Mouse (Mus musculus): ENCODE measurements around the gene Cfl1.

Cfl1 gene

DNA sequence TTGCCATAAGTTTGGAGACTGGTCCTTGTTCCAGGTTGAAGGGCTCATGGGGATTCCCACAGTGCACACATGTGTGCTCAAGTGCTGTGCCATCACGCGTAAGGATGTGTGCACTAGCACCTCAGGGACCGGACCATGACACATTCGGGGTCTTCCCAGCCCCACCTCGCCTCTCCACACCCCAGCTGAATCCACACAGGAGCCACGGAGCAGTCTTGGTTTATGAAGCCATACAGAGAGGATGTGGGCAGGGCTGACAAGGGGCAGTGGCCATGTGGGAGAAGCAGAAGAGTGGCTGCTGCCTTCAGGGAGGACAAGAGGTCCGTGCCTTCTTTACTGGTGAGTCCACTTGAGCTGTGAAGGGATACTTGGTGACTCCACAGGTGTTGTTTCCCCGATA, 25.2 kb upstream of the Cfl1 start:
- no peak for DNase-seq (ENCODE audit: low spot score)

DNA sequence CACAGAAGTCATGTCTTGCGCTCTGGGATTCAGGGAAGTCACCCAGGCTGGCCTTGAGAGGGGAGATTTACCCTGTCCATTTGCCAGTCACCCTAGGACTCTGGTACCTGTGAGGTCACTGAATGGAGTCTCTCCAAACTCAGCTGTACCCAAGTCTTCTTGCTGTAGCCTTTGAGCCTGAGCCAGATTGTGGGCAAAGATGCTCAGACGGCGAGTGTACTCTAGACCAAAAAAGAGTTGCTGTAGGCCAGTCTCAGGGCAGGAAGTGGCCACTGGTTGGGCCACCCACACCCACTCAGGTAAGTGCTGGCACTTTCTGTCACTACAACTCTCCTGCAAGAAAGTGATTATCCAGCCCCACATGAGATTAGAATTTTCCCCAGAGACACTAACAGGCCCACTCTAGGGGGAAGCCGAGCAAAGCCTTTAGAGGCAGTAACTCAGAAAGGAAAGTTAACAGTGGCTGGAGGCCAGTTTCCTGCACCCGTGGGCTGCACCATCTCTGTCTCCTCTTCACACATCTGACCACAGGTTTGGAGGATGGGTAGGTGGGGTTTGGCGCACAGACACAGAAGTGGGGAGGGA, 23.2 kb upstream of the Cfl1 start:
- DNase-seq (ENCODE audit: low spot score), result no peak

DNA sequence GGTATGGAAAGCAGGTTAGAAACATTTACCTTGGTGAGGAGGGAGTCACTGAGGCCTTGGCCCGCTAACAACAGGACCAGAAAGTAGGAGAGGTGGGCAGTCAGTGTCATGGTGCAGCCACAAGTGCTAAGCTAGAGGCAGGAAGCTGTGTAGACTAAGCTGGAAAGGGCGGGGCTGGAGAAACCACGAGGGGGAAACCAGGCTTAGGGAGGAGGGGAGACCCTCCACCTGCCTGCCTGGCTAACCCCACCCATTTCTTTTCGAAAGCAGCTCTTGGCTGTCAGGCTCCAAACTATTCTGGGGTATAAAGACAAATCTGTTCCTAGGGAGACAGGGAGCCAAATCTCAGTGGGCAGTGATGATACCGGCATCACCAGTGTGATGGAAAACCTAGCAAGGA, 21.9 kb upstream of the Cfl1 start, which contains the start of gene Ctsw:
Gene Ctsw (minus strand): TSS at position 134 of the 400 bp plus-strand sequence.
- no peak for DNase-seq (ENCODE audit: low spot score)

DNA sequence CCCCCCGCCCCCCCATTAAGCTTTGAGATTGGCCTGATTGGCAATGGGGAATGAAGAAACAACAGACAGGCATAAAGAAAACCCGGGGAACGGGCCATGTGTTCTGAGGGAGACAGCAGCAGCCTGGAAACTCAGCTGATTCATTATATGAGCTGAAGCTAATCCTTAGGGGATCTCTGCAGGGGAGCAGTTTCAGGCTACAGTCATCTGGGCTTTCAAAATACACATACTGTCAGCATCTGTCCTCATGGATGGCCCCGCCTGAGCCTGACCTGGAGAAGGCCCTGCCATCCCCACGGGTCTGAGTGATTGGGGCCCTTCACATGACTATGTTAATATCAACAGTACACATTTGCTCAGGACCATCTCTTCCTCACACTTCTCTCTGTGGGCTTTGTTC, 18.4 kb upstream of the Cfl1 start:
- no peak for DNase-seq (ENCODE audit: low spot score)

DNA sequence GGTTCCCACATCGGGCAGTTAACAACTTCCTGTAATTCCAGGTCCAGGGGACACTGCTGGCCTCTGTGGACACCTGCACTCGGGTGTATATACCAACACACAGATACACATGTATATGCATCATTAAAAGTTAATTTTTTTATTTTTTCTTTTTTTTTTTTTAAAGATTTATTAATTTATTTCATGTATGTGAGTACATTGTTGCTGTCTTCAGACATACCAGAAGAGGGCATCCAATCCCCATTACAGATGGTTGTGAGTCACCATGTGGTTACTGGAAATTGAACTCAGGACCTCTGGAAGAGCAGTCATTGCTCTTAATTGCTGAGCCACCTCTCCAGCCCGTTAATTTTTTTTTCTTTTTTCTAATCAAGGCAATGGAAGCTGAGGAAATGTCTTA, 17.4 kb upstream of the Cfl1 start:
- no peak for DNase-seq (ENCODE audit: low spot score)

DNA sequence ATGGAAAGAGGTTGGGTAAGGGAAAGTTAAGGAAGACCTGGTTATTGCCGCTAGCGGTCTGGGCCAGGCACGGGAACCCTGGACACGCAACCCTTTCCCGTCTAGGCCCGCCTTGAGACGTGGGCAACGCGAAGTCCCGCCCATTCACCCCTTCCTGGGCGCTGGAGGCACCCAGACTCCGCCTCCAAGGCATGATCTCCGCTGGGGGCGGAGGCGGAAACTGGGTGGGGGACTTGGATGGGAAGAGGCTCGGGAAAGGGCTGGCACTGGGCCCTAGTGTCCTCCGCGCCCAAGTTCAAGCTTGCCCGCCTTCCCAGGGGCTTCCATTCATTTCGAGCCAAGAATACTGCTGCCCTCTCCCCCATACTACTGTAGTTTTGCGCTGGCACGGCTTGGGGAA, 16.5 kb upstream of the Cfl1 start, which contains the start of gene Efemp2:
Gene Efemp2 (plus strand): TSS at position 235 of the 400 bp plus-strand sequence.
- DNase-seq (ENCODE audit: low spot score), result peak; percentile 88

DNA sequence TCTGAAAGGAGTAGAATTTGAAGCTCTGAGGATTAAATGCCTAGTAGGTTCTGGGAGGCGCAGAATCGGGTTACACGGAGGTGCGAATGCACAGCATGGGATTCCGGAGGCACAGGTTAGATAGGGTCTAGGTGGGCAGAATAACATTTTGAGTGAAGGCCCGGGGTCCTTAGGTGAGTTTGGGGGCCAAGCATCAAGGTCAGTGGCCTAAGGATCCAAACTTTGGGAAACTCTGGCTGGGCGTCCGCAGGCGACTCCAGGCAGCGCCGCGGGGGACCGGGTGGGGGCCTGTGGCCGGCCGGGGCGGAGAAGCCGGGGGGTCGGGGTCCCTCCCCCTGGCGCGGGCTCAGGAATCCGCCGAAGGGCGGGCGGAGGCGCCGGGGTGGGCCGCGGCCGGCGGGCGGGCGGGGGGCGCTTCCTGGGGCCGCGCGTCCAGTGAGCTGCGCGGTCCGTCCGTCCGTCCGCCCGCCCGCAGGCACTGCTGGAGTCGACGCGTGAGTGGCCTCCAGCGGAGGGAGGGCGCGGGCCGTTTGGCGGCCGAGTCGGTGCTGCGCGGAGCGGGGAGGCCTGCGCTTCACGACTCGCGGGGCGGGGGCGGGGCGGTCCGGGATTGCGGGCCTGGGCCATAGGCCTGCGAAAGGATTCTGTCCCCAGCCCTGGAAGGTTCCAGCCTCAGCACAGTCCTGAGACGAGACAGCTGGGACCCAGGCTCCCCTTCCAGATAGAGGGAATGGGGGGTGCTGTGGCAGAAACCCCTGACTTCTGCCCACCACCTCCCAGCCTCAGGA, 15.8 kb upstream of the Cfl1 start:
- DNase-seq (ENCODE audit: low spot score), result no peak

DNA sequence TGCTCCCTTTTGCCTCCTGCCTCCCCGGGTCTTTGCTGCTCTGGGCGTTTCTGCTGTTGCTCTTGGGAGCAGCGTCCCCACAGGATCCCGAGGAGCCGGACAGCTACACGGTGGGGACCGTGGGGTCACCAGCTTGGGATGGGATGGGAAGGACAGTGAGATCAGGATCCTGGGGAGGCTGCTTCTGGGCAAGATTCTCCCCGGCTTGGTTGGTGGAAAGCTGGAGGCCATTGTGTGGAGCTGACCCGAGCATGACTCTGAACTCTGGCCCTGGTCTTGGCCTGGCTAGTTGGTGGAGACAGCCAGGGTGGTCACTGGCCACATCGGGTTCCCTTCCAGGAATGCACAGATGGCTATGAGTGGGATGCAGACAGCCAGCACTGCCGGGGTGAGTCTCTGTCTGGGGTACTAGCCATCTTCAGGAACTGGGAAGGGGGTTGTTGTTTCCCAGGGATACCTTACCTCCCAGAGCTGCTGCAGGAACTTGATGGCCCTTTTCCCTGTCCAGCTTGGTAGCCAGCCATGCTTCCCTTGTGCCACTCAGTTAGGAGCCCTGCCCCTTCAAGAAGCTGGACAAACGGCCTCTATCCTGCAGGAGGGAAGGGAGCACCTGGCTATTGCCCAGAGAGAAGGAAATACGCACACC, 15.1 kb upstream of the Cfl1 start:
- no peak for DNase-seq (ENCODE audit: low spot score)

DNA sequence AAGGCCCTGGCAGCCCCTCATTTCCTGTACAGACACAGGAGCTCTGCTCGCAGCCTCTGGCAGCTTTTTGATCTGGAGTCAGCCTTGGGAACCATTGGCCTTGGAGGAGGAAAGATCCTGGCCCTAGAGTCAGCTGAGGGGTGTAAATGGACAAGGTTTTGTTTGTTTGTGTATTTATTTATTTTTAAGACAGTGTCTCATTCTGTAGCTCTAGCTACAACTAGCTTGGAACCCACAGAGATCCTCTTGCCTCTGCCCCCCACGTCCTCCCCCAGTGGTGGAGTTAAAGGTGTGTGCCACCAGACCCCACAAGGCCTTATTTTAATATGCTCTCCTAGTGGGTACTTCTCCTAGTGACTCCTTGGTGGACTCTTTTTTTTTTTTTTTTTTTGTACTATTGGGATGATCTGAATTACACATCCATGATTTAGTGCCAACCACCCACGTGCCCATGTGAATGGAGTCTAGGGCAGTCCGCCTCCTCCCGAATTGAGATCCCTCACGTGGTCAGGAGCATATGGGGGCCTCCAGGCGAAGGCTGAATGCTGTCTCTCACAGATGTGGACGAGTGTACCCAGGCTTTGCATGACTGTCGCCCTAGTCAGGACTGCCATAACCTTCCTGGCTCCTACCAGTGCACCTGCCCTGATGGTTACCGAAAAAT, 13.1 kb upstream of the Cfl1 start:
- no peak for DNase-seq (ENCODE audit: low spot score)

DNA sequence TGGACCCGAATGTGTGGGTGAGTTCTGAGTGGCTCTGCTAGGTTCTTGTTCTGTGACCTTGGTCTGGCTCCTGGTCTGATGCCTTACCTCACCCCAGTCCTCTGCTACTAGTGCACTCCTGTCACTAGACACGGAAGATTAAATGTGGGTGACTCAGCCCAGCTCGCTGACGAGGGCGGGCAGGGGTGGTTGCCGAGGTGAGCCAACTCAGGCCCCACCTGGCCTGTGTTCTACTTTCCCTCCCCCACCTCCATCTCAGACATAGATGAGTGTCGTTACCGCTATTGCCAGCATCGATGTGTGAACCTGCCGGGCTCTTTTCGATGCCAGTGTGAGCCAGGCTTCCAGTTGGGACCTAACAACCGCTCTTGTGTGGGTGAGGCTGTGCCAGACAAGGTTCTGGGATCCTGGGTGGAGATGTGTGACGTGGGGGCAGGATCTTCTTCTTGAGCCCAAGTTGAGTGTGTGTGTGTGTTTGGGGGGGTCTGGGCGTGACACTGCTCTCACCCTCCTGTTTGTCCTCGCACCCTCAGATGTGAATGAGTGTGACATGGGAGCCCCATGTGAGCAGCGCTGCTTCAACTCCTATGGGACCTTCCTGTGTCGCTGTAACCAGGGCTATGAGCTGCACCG, 12.5 kb upstream of the Cfl1 start:
- DNase-seq (ENCODE audit: low spot score), result no peak

DNA sequence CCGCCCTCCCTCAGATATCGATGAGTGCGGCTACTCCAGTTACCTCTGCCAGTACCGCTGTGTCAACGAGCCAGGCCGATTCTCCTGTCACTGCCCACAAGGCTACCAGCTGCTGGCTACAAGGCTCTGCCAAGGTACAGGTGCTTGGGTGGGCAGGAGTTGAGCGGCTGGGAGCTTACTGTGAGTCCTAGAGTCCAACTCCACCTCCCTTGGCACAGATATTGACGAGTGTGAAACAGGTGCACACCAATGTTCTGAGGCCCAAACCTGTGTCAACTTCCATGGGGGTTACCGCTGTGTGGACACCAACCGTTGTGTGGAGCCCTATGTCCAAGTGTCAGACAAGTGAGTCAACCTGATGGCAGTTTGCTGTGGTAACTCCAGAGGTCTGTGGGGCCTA, 10.2 kb upstream of the Cfl1 start:
- no peak for DNase-seq (ENCODE audit: low spot score)

DNA sequence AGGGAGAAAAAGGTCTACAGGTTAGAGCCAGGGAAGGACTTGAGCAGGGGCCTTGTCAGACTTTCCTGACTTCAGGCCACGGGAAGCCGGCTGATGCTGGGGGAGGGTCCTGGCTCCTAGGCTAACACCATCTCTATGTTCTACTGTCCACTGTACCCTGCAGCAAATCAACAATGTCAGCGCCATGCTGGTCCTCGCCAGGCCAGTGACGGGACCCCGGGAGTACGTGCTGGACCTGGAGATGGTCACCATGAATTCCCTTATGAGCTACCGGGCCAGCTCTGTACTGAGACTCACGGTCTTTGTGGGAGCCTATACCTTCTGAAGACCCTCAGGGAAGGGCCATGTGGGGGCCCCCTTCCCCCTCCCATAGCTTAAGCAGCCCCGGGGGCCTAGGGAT, 8.9 kb upstream of the Cfl1 start:
- no peak for DNase-seq (ENCODE audit: low spot score)

DNA sequence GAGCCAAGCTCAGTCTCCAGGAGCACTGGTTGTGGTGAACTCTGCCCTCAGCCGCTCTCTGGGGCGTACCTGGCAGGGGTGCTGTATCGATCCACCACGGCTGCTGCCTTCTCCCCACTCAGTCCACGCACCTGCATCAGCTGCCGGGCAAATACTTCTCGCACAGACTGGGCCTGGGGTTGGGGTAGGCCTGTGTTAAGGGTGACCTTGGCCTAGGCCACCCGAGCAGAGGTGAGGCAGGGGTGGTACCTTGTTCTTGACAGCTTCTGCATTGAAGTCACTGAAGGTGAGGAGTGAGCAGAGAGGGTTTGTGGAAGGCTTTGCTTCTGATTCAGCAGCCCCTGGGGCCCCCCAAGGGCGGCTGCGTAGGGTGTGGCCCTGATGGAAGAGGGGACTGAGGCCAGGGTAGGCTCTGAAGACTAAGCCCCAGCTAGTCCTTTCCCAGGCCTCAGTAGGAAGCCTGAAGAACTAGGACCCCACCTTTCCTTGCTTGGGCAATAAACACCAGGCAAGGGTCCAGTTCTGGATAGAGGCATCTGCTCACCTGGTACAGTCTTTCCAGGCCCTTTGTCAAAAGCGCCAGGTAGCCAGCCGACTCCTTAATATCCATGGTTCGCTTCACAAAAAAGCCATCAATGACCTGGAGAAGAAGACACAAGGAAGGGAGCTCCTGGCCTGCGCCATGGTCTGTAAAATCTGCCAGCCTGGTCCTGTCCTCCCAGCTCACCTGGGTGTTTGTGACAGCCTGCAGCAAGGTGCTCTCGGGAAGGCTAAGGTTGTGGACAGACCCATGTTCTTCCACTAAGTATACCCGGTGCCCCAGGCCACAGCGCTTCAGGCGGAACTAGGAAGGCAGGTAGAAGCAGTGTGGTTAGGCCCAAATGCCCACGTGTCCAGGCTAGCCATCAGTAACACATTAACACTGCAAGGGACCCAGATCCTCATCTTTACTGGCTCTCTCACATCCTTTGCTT, 6.6 kb upstream of the Cfl1 start:
- DNase-seq (ENCODE audit: low spot score), result no peak

DNA sequence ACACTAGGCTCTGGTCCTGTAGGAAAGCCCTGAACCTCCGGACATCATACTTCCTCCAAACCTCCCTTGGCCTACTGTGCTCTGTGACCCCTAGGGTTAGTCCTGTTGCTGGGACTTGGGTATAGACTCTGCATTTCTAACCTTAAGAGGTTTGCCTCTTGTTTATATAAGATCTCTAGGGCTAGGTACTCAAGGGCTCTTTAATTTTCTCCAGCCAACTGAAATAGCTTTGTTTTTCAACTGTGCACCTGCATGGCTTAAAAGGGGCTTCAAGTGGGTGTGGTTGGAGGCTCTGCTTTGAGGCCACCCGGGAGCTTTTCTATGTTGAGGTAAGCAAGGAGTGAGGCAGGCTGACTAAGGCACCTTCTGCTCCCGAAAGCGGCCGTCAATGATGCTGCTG, 5.8 kb upstream of the Cfl1 start:
- no peak for DNase-seq (ENCODE audit: low spot score)

DNA sequence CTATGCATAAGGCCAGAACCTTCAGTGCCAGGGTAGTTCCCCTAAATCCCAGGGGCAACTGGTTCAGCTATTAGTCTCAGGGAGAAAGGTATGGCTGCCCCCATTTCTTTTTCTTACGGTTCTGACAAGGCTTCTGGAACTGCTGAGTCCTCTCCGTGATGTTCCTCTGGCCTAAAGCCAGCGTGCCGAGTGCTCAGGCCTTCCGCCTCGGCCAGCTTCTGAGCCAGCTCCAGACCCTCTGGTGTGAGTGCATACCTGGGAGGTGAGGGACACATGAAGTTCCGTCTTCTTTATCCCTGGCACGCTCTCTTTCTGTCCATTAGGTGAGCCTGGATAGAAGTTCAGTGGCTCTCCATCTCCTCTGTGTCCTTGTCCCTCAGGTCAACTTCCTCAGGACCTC, 4.9 kb upstream of the Cfl1 start:
- DNase-seq (ENCODE audit: low spot score), result no peak

DNA sequence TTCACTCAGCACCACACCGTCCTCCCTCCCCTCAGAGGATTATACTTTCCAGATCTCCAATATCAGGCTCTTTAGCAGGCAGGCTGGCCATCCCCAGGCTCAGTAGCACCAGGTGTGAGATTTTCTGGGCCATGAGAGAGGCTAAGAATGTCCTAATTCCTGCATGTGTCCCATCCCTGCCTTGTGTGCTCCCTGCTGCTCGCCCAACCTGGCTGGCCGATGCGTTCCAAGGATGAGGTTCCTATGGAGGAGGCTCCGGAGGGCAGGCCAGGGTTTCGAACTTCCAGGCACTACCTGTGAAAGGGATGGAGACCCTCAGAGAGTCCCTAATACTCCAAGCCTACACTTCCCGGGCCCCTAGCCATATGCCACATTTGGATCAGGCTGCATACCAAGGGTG, 4.4 kb upstream of the Cfl1 start:
- no peak for DNase-seq (ENCODE audit: low spot score)

DNA sequence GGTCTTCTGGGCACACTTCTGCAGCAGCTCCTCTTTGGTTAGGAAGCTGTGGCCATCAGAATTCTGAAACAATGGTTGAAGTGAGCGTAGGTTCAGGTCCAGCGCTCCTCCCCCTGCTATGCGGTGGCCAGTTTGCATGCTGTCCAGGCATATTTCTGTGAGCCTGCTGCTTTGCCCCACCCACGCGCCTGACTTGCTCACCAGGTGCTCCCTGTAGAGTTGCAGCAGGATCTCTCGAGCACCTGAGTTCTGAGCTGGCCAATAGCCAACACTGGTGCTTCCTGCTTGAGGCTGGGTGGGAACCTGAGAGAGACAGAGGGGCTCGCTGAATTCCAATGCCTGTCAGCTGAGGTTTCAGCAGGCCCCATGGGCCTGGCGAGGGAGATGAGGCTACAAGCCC, 4.0 kb upstream of the Cfl1 start:
- DNase-seq (ENCODE audit: low spot score), result no peak

DNA sequence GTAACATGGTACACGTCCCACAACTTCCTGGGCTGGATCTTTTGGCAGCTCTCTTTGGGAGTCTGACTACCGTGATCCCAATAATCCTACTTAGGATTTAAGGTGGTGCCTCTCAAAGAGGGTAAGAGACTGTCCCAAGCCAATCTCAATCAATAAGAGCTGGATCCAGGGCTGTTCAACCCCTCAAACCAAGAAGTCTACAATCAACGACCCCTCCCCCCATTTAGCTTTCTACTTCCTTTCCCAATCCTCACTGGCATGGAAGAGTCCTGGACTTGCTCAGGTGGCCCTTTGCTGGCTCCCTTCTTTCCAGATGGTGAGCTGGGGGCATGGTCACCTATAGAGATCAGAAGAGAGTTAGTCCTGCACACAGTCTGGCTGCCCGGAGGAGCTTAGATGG, 3.5 kb upstream of the Cfl1 start:
- no peak for DNase-seq (ENCODE audit: low spot score)

DNA sequence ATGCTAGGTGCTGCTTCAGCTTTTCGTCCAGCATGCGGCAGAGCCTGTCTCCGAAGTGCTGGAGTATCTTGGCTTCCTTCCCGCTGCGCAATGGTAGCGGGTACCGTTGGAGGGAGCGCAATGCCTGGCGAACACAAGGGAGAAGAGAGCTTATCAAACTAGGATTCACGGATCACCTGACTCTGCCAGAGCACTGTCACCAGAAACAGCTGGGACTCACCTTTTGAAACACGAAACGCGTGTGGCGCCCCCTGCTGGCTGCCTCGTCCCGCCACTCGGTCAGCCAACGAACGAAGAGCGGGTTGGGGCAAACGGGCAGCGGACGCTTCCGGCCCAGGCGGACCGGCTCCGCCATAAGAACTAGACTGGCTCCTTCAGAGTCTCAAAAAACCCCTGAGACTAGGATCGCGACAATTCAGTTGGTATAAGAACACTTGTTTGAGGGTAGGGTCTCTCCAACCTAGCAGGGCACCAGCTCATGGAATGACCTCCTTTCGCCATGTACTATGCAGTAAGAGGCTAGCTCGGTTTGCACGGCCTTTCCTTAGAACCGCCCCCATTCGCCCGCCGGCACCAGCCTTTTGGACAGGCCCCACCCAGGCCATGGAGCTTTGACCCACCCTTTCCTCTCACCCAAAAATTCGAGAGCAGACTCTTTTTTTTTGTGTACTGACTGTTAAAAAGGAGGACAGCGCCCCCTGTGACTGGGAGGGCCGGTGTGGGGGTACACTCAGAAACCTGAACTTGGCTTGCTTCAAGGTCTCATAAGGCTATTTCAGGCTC, 2.3 kb upstream of the Cfl1 start, which contains the start of gene Mus81:
Gene Mus81 (minus strand): TSS at position 635 of the 783 bp plus-strand sequence.
- peak; percentile 95 for DNase-seq (ENCODE audit: low spot score)

DNA sequence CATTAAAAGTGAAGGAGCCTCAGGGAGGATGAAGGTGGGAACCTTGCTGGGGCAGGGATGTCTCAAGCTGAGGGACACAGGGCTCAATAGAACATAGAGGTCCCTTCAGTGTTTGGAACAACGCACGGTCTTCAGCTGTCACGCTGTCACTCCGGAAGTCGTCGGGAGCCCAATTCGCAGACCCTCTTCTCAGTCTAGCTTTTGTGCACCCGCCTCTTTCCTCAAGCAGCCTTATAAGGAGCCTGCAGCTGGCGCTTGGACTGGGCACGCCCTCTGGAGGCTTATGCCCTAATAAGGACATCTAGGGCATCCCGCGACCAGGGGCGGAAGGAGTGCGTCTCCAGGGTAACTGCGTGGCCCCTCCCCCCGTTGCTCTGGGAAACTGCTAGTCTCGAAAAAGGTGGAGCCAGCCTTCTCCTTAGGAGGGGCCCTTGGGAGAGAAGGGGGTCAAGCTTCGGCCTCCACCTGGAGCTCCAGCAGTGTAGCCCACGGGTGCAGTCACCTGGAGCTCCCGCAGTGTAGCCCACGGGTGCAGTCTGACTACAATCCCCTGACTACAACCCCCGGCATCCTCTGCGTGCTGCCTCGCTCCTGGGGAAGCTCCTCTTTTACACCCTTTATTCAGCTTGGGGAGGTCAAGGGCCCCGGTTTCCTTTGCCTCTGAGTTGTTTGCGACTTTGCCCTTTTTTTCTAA, 1.2 kb upstream of the Cfl1 start:
- peak; percentile 97 for DNase-seq (ENCODE audit: low spot score)
